Mouse (Mus musculus) neural tube, embryonic 14.5 days (tissue): ENCODE data around the gene Csn1s2b. TPM values are rescaled to one million over a fixed set of nuclear protein-coding genes. Genes with fewer than 3 reads are reported as not detected.
"Not testable (repeated sequence)": the region's sequence is repeated elsewhere in the genome, so short reads cannot be mapped to it uniquely, and the experiment has no call there.

ENCODE experiments used
- ATAC-seq: fragments of 200-750 bp; cut with Nextera tagmentation; 2 replicates; pipeline ENCODE4 v1.8.0; 2017; ENCODE audit warnings: low read depth, mild to moderate bottlenecking, moderate TSS enrichment, moderate library complexity
- H3K27ac ChIP-seq: fragments of 300-500 bp; sonication (generic); 2 replicates; pipeline ENCODE4 v1.5.1; 2014; ENCODE audit warnings: low read depth, mild to moderate bottlenecking, control low read depth, low read length, moderate library complexity, mixed read lengths
- H3K27me3 ChIP-seq: fragments of 300-500 bp; sonication (generic); 2 replicates; pipeline ENCODE4 v1.6.1; 2014; ENCODE audit warnings: low read length; ENCODE audit not compliant: control insufficient read depth, insufficient read depth
- H3K36me3 ChIP-seq: fragments of 300-500 bp; sonication (generic); 2 replicates; pipeline ENCODE4 v1.6.1; 2014; ENCODE audit warnings: low read length, mixed read lengths; ENCODE audit not compliant: control insufficient read depth, insufficient read depth
- H3K4me1 ChIP-seq: fragments of 300-500 bp; sonication (generic); 2 replicates; pipeline ENCODE4 v1.6.1; 2014; ENCODE audit warnings: low read length; ENCODE audit not compliant: control insufficient read depth, insufficient read depth
- H3K4me2 ChIP-seq: fragments of 300-500 bp; sonication (generic); 2 replicates; pipeline ENCODE4 v1.6.1; 2014; ENCODE audit warnings: mild to moderate bottlenecking, low read depth, low read length, control low read depth
- H3K4me3 ChIP-seq: fragments of 300-500 bp; sonication (generic); 2 replicates; pipeline ENCODE4 v1.5.1; 2014; ENCODE audit warnings: low read depth, low read length, control low read depth, mixed read lengths
- H3K9ac ChIP-seq: fragments of 300-500 bp; sonication (generic); replicated peaks from 2 replicates; pipeline ENCODE4 v1.6.1; 2014; ENCODE audit warnings: low read depth, mild to moderate bottlenecking, control low read depth, low read length, mixed read lengths
- H3K9me3 ChIP-seq: fragments of 300-500 bp; sonication (generic); 2 replicates; pipeline ENCODE4 v1.6.1; 2016; ENCODE audit warnings: low read length; ENCODE audit not compliant: control insufficient read depth
- WGBS: fragments of 180-500 bp; shearing (Covaris S2); extraction: QIAGEN DNeasy Blood & Tissue Kit; methylation state at CpG from one replicate; pipeline ENCODE4 v1.1.7; 2014; 5-methylcytosine and 5-hydroxymethylcytosine counted together
- polyA plus RNA-seq: library from polyadenylated mRNA; unstranded; fragments of >200 nt; fragmentation: Nextera tagmentation; extraction: Ambion mirVana; gene quantifications from 2 replicates; pipeline ENCODE4 v1.2.1, GENCODE M21; 2014

Csn1s2b gene
- not detected in 2 replicates for polyA plus RNA-seq

DNA sequence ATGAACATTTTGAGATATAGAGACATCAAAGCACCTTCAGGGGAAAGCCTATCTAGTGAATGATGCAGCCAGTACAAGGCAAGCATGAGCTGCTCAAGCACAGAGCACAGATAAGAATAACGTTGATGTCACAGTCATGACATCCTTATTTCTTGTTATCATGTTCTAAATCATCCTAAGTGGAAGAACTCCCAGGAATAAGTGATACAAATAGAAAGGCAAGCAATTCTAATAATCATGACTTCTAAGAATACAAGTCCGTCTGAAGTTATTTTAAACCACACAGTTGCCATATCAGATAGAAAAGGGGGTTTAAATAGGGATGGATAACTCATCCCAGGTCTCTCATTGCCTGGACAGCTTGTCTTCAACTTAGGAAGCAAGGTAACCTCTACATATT, at the start of gene Csn1s2b:
Gene Csn1s2b, plus strand, starts transcription at position 301 of the 400 bp plus-strand sequence.
- WGBS = 80% methylated on average over 2 of the region's 2 CpGs

DNA sequence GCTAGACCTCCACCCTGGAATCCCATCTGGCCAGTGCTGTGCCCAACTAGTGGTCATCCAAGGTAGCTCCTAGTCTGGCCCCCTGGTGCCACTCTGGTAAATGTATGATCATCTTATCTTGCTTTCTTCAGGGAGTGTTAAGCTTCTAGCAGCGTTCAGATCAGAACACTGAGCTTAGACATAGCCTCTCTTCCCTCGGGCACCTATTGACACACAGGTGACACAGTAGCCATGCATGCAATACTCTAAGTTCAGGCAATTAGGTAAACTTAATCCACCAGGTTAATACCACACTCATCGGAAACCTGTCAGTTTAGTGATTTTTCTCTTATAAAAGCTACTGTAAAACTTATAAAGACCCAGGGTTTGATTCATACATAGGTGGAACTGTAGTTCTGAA, 43.3 kb upstream of the Csn1s2b start:
- Histone ChIP-seq H3K9ac (no peak overlapping the region), H3K4me2 (no peak overlapping the region), H3K27me3 (no peaks in the 10 kb centered on the region), H3K9me3 (no peaks in the 10 kb centered on the region), H3K4me3 (no peak overlapping the region), H3K4me1 (no peaks in the 10 kb centered on the region), H3K27ac (no peak overlapping the region), H3K36me3 (no peaks in the 10 kb centered on the region)
- no peak for ATAC-seq
- WGBS = 86% methylated on average over 3 of the region's 3 CpGs

More for the DNA sequence above, at the start of gene Csn1s2b:
- Histone ChIP-seq H3K9me3 (no peaks in the 10 kb centered on the region), H3K4me1 (no peaks in the 10 kb centered on the region), H3K27ac (no peak within 1 kb of the TSS), H3K4me3 (no peak within 1 kb of the TSS), H3K36me3 (no peaks in the 10 kb centered on the region), H3K4me2 (no peak within 1 kb of the TSS), H3K9ac (no peak within 1 kb of the TSS), H3K27me3 (no peaks in the 10 kb centered on the region)
- no peak for ATAC-seq

DNA sequence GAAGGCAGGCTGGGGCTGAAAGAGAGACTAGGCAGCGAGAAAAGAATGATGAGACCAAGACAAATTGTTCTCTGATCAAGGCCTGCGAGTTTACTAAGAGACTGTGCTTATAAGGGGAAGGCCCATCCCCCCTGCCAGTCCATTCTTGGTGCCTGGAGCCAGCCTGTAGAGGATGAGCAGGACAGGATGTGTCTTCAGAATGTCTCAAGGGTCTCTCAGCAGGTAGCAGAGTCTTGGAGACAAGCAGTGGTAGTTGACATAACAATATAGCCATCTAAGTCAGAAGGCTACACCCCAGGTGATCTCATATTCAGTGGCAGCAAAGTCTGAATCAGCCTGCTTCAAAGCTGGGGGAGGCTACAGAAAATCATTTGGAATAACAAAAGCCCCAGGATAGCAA, 35.7 kb upstream of the Csn1s2b start:
- H3K9ac ChIP-seq, H3K27me3 ChIP-seq, H3K4me2 ChIP-seq, H3K4me3 ChIP-seq, H3K9me3 ChIP-seq, H3K4me1 ChIP-seq, ATAC-seq, H3K27ac ChIP-seq, H3K36me3 ChIP-seq: not testable (repeated sequence)
- 46% methylated on average over 2 of the region's 2 CpGs for WGBS

DNA sequence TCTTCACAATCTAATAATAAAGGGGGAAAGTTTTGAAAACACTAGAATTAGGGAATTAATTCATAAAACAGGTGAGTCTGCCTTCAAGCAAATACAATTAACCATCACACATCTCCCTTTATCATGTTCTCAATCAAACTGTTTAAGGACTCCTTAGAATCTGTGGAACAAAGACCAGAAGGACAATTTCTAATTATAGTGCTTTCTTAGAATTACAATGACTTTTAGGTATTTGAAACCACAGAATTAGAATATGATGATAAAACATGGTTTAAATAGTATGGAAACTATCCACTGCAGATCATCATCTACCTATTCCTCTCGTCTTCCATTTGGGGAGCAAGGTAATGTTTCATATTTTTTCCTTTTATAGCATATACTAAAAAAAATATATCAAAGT, 33.6 kb upstream of the Csn1s2b start, which contains the start of gene Csn1s2a:
Gene Csn1s2a, plus strand, starts transcription at position 301 of the 400 bp plus-strand sequence.
- no peaks in the 10 kb centered on the region for H3K27me3 ChIP-seq
- no peak within 1 kb of the TSS for H3K4me2 ChIP-seq
- WGBS = 75% methylated on average over 1 of the region's 1 CpGs
- no peaks in the 10 kb centered on the region for H3K9me3 ChIP-seq
- H3K4me3 ChIP-seq = no peak within 1 kb of the TSS
- H3K9ac ChIP-seq = no peak within 1 kb of the TSS
- no peak for ATAC-seq
- no peaks in the 10 kb centered on the region for H3K4me1 ChIP-seq
- H3K36me3 ChIP-seq = no peaks in the 10 kb centered on the region
- H3K27ac ChIP-seq = no peak within 1 kb of the TSS

DNA sequence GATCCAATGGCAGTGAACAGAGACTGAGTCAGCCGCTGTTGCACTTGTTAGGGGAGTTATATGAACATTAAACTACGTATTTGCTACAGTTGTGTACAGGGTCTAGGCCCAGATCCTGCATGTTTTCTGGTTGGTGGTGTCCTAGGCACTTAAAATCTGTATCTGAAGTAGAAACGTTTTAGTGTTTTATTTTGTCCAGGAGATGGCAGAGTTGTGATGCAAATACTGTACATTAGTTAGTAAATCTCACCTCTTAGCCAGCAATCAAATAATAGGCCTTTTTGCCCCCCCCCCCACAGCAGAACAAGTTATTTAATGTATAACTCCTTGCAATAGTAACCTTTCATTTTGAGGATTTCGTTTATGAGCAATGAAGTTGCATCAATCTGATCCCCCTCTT, 25.2 kb upstream of the Csn1s2b start:
- no peak overlapping the region for H3K4me2 ChIP-seq
- H3K4me1 ChIP-seq = no peaks in the 10 kb centered on the region
- no peaks in the 10 kb centered on the region for H3K27me3 ChIP-seq
- H3K36me3 ChIP-seq = no peaks in the 10 kb centered on the region
- no peak for ATAC-seq
- 60% methylated on average over 4 of the region's 4 CpGs for WGBS
- H3K4me3 ChIP-seq = no peak overlapping the region
- H3K27ac ChIP-seq = no peak overlapping the region
- H3K9ac ChIP-seq = no peak overlapping the region
- no peaks in the 10 kb centered on the region for H3K9me3 ChIP-seq

DNA sequence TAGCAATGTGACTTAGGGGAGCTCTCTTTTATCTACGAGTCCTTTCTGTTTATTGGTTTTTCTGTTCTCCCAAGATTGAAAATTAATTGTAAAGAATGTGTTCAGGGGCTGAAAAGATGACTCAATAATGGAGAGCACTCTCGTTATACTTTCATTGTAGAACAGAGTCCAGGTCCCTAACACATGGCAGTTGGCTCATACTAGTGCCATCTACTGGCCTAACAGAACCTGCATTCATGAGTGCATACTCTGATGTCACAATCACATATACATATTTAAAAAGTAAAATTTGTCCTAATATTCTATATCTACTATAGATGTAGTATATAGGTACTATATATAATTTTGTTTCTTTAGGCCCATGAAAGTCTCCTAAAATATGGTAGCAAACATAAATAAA, 1.4 kb downstream of the Csn1s2b start:
- 72% methylated on average over 2 of the region's 2 CpGs for WGBS
- no peak for ATAC-seq

DNA sequence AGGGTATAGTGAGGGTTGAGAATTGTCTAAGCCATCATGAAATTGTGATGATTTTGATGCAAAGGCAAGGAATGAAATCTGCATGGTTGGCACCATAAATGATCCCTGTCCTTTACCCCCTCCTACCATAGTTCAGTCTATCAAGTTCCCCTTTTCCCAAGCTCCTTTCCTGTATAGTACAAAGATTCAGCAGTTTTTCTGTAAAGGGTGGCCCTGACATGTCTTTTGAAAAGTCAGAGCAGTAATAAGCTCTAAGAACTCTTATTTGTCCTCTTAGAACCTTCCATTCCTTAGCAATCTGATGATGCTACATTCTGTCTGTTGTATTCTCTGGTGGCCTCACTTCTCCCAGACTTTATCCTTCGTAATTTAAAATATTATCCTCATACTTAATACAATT, 17.5 kb downstream of the Csn1s2b start, which contains the start of gene Prr27:
Gene Prr27, plus strand, starts transcription at position 301 of the 400 bp plus-strand sequence.
- Histone ChIP-seq H3K9me3 (no peaks in the 10 kb centered on the region), H3K27ac (no peak within 1 kb of the TSS), H3K4me3 (no peak within 1 kb of the TSS), H3K9ac (no peak within 1 kb of the TSS), H3K4me1 (no peaks in the 10 kb centered on the region), H3K4me2 (no peak within 1 kb of the TSS), H3K27me3 (no peaks in the 10 kb centered on the region), H3K36me3 (no peaks in the 10 kb centered on the region)
- WGBS = 73% methylated on average over 1 of the region's 1 CpGs
- no peak for ATAC-seq

More for the DNA sequence above, 1.4 kb downstream of the Csn1s2b start:
- H3K9me3 ChIP-seq = no peaks in the 10 kb centered on the region
- no peaks in the 10 kb centered on the region for H3K4me1 ChIP-seq
- no peak overlapping the region for H3K27ac ChIP-seq
- no peak overlapping the region for H3K9ac ChIP-seq
- H3K4me3 ChIP-seq = no peak overlapping the region
- no peaks in the 10 kb centered on the region for H3K36me3 ChIP-seq
- H3K4me2 ChIP-seq = no peak overlapping the region
- H3K27me3 ChIP-seq = no peaks in the 10 kb centered on the region

DNA sequence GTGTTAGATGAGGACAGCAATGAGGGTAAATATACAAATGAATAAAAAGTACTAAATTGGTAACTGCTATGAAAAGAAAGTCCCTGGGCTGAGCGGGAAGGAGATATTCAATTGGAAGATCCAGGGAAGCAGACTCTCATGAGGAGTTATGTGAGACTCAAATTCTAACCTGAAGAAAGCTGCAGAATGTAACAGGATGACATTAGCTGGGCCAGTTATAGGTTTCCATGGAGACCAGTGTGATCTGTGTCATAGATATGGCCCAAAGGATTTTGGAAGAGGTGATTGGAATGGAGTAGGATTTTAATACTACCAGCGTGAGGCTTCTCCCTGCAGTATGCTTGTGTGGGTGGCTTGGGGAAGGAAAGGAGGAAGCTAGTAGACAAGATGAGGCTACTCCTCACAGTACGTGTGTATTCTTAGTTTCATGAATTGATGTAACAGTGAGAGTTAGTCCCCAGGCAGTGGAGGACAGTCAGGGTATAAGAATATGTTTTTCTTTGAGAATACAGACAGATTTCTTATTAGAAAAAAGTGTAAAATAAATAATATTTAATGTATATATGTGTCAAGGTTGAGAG, 47.3 kb downstream of the Csn1s2b start:
- no peak overlapping the region for H3K9ac ChIP-seq
- no peaks in the 10 kb centered on the region for H3K4me1 ChIP-seq
- ATAC-seq = no peak
- H3K4me3 ChIP-seq = no peak overlapping the region
- 86% methylated on average over 3 of the region's 3 CpGs for WGBS
- H3K4me2 ChIP-seq = no peak overlapping the region
- H3K27me3 ChIP-seq = no peaks in the 10 kb centered on the region
- H3K36me3 ChIP-seq = no peaks in the 10 kb centered on the region
- no peaks in the 10 kb centered on the region for H3K9me3 ChIP-seq
- no peak overlapping the region for H3K27ac ChIP-seq

DNA sequence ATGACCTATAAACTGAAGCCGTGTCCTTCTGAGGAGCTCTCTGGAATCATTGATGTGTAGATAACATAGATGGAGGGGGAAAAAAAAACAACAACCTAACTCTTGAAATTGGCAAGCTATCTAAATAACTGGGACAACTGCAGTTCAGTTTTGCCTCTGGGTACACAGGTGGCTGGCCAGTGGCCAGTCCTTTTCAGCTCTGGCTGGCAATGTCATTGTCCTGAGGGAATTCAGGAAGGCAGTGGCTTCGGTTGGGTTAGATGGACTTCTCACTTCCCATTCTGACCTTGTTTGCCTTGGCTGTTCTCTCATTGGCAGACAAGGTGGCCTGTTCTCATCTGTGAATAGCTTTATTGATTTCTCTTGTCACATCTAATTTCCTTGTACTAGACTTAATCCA, 62.2 kb downstream of the Csn1s2b start:
- H3K9me3 ChIP-seq = no peaks in the 10 kb centered on the region
- no peak for ATAC-seq

More for the DNA sequence above, 62.2 kb downstream of the Csn1s2b start:
- H3K27me3 ChIP-seq = no peaks in the 10 kb centered on the region
- no peak overlapping the region for H3K9ac ChIP-seq
- 73% methylated on average over 2 of the region's 2 CpGs for WGBS
- H3K27ac ChIP-seq = no peak overlapping the region
- no peaks in the 10 kb centered on the region for H3K4me1 ChIP-seq
- no peak overlapping the region for H3K4me2 ChIP-seq
- no peaks in the 10 kb centered on the region for H3K36me3 ChIP-seq
- H3K4me3 ChIP-seq = no peak overlapping the region
